Comparison of ENCODE assay signal across 15 mouse cellular contexts in the genomic region with DNA sequence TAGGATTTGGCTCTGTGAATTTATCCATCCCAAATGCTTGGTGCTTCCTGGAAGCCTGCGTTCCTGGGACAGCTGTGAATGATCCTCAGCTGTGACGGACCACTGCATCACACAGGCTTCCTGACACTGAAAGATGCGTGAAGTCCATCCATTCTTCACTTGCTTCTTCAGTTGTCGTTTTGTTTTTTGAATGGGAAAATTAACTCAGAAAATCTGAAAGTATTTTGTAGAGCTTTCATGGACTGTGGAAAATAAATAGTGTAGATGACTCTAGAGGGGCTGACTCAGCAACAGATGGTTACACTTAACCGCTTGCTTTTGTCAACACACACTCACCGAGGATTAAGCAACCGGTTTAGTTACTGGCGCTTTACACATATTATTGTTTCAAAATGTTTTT.
DNase-seq lines count a peak whose midpoint lies in the region; ATAC-seq and TF ChIP-seq lines count a peak whose summit lies in the region.
"Had no signal": no experiment of that assay in that cellular context is flagged by ENCODE, and none has a peak within 500 bp of the region (broad histone marks: within the 10 kb centered on the region; RNA-seq: fewer than 3 reads in every experiment).

No protein-coding gene starts in this region.

- no peak for TF ChIP-seq CTCF in kidney, postnatal 0 days (IDR thresholded peaks at IDR 0.05; ENCODE audit: low read depth)

- 69% methylated on average over 8 of the region's 8 CpGs for WGBS in kidney, postnatal 0 days
- WGBS in lung, embryonic 15.5 days: 37% methylated on average over 8 of the region's 8 CpGs

- H3K9me3 ChIP-seq in kidney, postnatal 0 days (replicated peaks; ENCODE audit: low read length): no peaks in the 10 kb centered on the region
- no peaks in the 10 kb centered on the region for H3K9me3 ChIP-seq in lung, embryonic 15.5 days
- H3K9me3 ChIP-seq: forebrain, embryonic 13.5 days; hindbrain, embryonic 12.5 days; liver, embryonic 15.5 days; stomach, embryonic 15.5 days had no signal

- peak; percentile 7 for DNase-seq in kidney, postnatal 0 days (ENCODE audit: low spot score)
- no peak for DNase-seq in kidney, postnatal 25 days
- peak; percentile 14 for DNase-seq in brain, adult 2 months (ENCODE audit: low read depth, low spot score)
- peak; percentile 3 for DNase-seq in gastrocnemius, postnatal 10 days
- no peak for DNase-seq in left cerebral cortex, adult 18-20 months (ENCODE audit: low spot score in 2 of 2)
- no peak for DNase-seq in adrenal gland, adult 8-10 months
- no peak for DNase-seq in thymus, postnatal 4 days
- DNase-seq: cerebellum, postnatal 14 days; kidney, postnatal 36 days; retina, postnatal 1 day had no signal

- no peaks in the 10 kb centered on the region for H3K36me3 ChIP-seq in kidney, postnatal 0 days (ENCODE audit: insufficient read depth, low read length)
- no peaks in the 10 kb centered on the region for H3K36me3 ChIP-seq in lung, embryonic 15.5 days
- H3K36me3 ChIP-seq: hindbrain, embryonic 12.5 days; liver, embryonic 15.5 days; stomach, embryonic 15.5 days had no signal

- no peak overlapping the region for H3K4me2 ChIP-seq in kidney, postnatal 0 days (ENCODE audit: low read length)
- H3K4me2 ChIP-seq in lung, embryonic 15.5 days: no peak overlapping the region
- H3K4me2 ChIP-seq: forebrain, embryonic 13.5 days; hindbrain, embryonic 12.5 days; liver, embryonic 15.5 days; stomach, embryonic 15.5 days had no signal

- no peak for ATAC-seq in kidney, postnatal 0 days (replicated peaks; ENCODE audit: low FRiP score, low read depth)
- peak; percentile 89; the same call in 1 of the 2 replicates for ATAC-seq in lung, embryonic 15.5 days (ENCODE audit: borderline replicate concordance, extremely low read depth, low FRiP score, low TSS enrichment)
- ATAC-seq: forebrain, embryonic 13.5 days had no signal

- H3K4me1 ChIP-seq in kidney, postnatal 0 days (replicated peaks; ENCODE audit: insufficient read depth, low read length): no peaks in the 10 kb centered on the region
- 0 out of 2 replicates have a peak, but pooled peaks cover 2% of the 10 kb centered on the region for H3K4me1 ChIP-seq in lung, embryonic 15.5 days
- H3K4me1 ChIP-seq: forebrain, embryonic 13.5 days; hindbrain, embryonic 12.5 days; liver, embryonic 15.5 days; stomach, embryonic 15.5 days had no signal

- H3K27me3 ChIP-seq in kidney, postnatal 0 days (ENCODE audit: insufficient read depth, low read length): no peaks in the 10 kb centered on the region
- H3K27me3 ChIP-seq in lung, embryonic 15.5 days: no peaks in the 10 kb centered on the region
- H3K27me3 ChIP-seq: forebrain, embryonic 13.5 days; hindbrain, embryonic 12.5 days; liver, embryonic 15.5 days; stomach, embryonic 15.5 days had no signal

- H3K9ac ChIP-seq in kidney, postnatal 0 days (ENCODE audit: low read depth, low read length): no peak overlapping the region
- H3K9ac ChIP-seq in lung, embryonic 15.5 days: no peak overlapping the region
- H3K9ac ChIP-seq: forebrain, embryonic 13.5 days; hindbrain, embryonic 12.5 days; liver, embryonic 15.5 days; stomach, embryonic 15.5 days had no signal

- no peak overlapping the region for H3K27ac ChIP-seq in kidney, postnatal 0 days
- no peak overlapping the region for H3K27ac ChIP-seq in lung, embryonic 15.5 days
- H3K27ac ChIP-seq: forebrain, embryonic 13.5 days; hindbrain, embryonic 12.5 days; liver, embryonic 15.5 days; stomach, embryonic 15.5 days had no signal

- H3K4me3 ChIP-seq in kidney, postnatal 0 days (replicated peaks; ENCODE audit: low read depth, low read length): no peak overlapping the region
- H3K4me3 ChIP-seq in lung, embryonic 15.5 days: no peak overlapping the region
- H3K4me3 ChIP-seq: forebrain, embryonic 13.5 days; hindbrain, embryonic 12.5 days; liver, embryonic 15.5 days; stomach, embryonic 15.5 days had no signal

Comparison
In these comparisons a context has a peak if more than half of its experiments do, and no peak if none do; other contexts are left out.
1. DNase-seq: peak in kidney, postnatal 0 days (single experiment), brain, adult 2 months (single experiment) and gastrocnemius, postnatal 10 days (single experiment); none in kidney, postnatal 25 days (0 of 2), left cerebral cortex, adult 18-20 months (0 of 2), adrenal gland, adult 8-10 months (single experiment) and thymus, postnatal 4 days (single experiment).